Mouse (Mus musculus): Measurements from ENCODE around the gene Olfr155. TPM values are rescaled to one million over a fixed set of nuclear protein-coding genes. Genes with fewer than 3 reads are reported as not detected.
A peak's percentile ranks its signal among the peaks of the same experiment; 100 is the strongest.

Gene Olfr155
- polyA plus RNA-seq, 1 experiment from 2014 or later, result not detected

GRCm38 (mm10) chr4:43903690-43904089 lies 52.3 kb downstream of the Olfr155 start:
- no peak for ATAC-seq
- no peak for DNase-seq

GRCm38 (mm10) chr4:43906443-43906842 lies 55.1 kb downstream of the Olfr155 start:
- no peak overlapping the region for H3K4me2 ChIP-seq (ENCODE audit: low read depth, low read length)
- DNase-seq (peak; percentile 42), ATAC-seq (no peak)
- 25% methylated on average over 6 of the region's 6 CpGs for WGBS (ENCODE audit: insufficient replicate concordance)
- no peak overlapping the region for H3K4me3 ChIP-seq (ENCODE audit: low read depth, low read length)
- TF ChIP-seq CTCF (IDR thresholded peaks at IDR 0.05; ENCODE audit: low read depth) (peak; percentile 66), EP300 (IDR thresholded peaks at IDR 0.05; ENCODE audit: low read depth) (no peak)
- H3K27me3 ChIP-seq (ENCODE audit: insufficient read depth, low read length), result no peaks in the 10 kb centered on the region
- no peak overlapping the region for H3K9ac ChIP-seq (replicated peaks)
- H3K9me3 ChIP-seq (ENCODE audit: low read length), result no peaks in the 10 kb centered on the region
- no peaks in the 10 kb centered on the region for H3K4me1 ChIP-seq (ENCODE audit: insufficient read depth)
- no peaks in the 10 kb centered on the region for H3K36me3 ChIP-seq (replicated peaks; ENCODE audit: insufficient read depth, low read length)
- H3K27ac ChIP-seq (ENCODE audit: low read depth), result no peak overlapping the region

More at GRCm38 (mm10) chr4:43903690-43904089, 52.3 kb downstream of the Olfr155 start:
- TF ChIP-seq EP300 (IDR thresholded peaks at IDR 0.05; ENCODE audit: low read depth) (no peak), CTCF (IDR thresholded peaks at IDR 0.05; ENCODE audit: low read depth) (no peak)
- H3K9ac ChIP-seq (replicated peaks), result no peak overlapping the region
- H3K36me3 ChIP-seq (replicated peaks; ENCODE audit: insufficient read depth, low read length), result no peaks in the 10 kb centered on the region
- WGBS (ENCODE audit: insufficient replicate concordance), result 27% methylated on average over 7 of the region's 7 CpGs
- no peak overlapping the region for H3K4me2 ChIP-seq (ENCODE audit: low read depth, low read length)
- no peak overlapping the region for H3K27ac ChIP-seq (ENCODE audit: low read depth)
- no peak overlapping the region for H3K4me3 ChIP-seq (ENCODE audit: low read depth, low read length)
- H3K9me3 ChIP-seq (ENCODE audit: low read length), result no peaks in the 10 kb centered on the region
- no peaks in the 10 kb centered on the region for H3K27me3 ChIP-seq (ENCODE audit: insufficient read depth, low read length)
- H3K4me1 ChIP-seq (ENCODE audit: insufficient read depth), result no peaks in the 10 kb centered on the region

Other genes with a start within 250 kb of the Olfr155 start
- 0.54 and 0.82 TPM in 2 replicates for gene Npr2, start 219.6 kb upstream of the Olfr155 start, polyA plus RNA-seq (2015; fragmentation: Nextera tagmentation; extraction: Ambion mirVana)
- not detected in 2 replicates for gene Spag8, start 198.0 kb upstream of the Olfr155 start, polyA plus RNA-seq (2015; fragmentation: Nextera tagmentation; extraction: Ambion mirVana)
- gene Hint2, start 195.1 kb upstream of the Olfr155 start, polyA plus RNA-seq (2015; fragmentation: Nextera tagmentation; extraction: Ambion mirVana), result 159 and 186 TPM in 2 replicates
- gene Tmem8b, start 182.6 kb upstream of the Olfr155 start, polyA plus RNA-seq (2015; fragmentation: Nextera tagmentation; extraction: Ambion mirVana), result 0.29 and 0.33 TPM in 2 replicates
- 1.7 and 1.8 TPM in 2 replicates for gene Fam221b, start 182.4 kb upstream of the Olfr155 start, polyA plus RNA-seq (2015; fragmentation: Nextera tagmentation; extraction: Ambion mirVana)
- not detected in 2 replicates for gene Olfr70, start 150.8 kb upstream of the Olfr155 start, polyA plus RNA-seq (2015; fragmentation: Nextera tagmentation; extraction: Ambion mirVana)
- gene Olfr71, start 141.3 kb upstream of the Olfr155 start, polyA plus RNA-seq (2015; fragmentation: Nextera tagmentation; extraction: Ambion mirVana), result not detected in 2 replicates
- gene Hrct1, start 124.4 kb upstream of the Olfr155 start, polyA plus RNA-seq (2015; fragmentation: Nextera tagmentation; extraction: Ambion mirVana), result 0.40 and 0.50 TPM in 2 replicates
- 0.07 and 0.13 TPM in 2 replicates for gene Spaar, start 121.5 kb upstream of the Olfr155 start, polyA plus RNA-seq (2015; fragmentation: Nextera tagmentation; extraction: Ambion mirVana)
- gene Olfr159, start 80.6 kb upstream of the Olfr155 start, polyA plus RNA-seq (2015; fragmentation: Nextera tagmentation; extraction: Ambion mirVana), result not detected in 2 replicates
- gene Olfr156, start 27.7 kb upstream of the Olfr155 start, polyA plus RNA-seq (2015; fragmentation: Nextera tagmentation; extraction: Ambion mirVana), result not detected in 2 replicates
- not detected in 2 replicates for gene Olfr157, start 11.4 kb upstream of the Olfr155 start, polyA plus RNA-seq (2015; fragmentation: Nextera tagmentation; extraction: Ambion mirVana)
- gene Reck, start 24.0 kb downstream of the Olfr155 start, polyA plus RNA-seq (2015; fragmentation: Nextera tagmentation; extraction: Ambion mirVana), result 1.8 and 2.3 TPM in 2 replicates
- gene Glipr2, start 105.8 kb downstream of the Olfr155 start, polyA plus RNA-seq (2015; fragmentation: Nextera tagmentation; extraction: Ambion mirVana), result 19.4 and 20.4 TPM in 2 replicates
- not detected in 2 replicates for gene Ccin, start 131.9 kb downstream of the Olfr155 start, polyA plus RNA-seq (2015; fragmentation: Nextera tagmentation; extraction: Ambion mirVana)
- 136 and 144 TPM in 2 replicates for gene Clta, start 152.9 kb downstream of the Olfr155 start, polyA plus RNA-seq (2015; fragmentation: Nextera tagmentation; extraction: Ambion mirVana)
- 47.5 and 49.5 TPM in 2 replicates for gene Gne, start 232.6 kb downstream of the Olfr155 start, polyA plus RNA-seq (2015; fragmentation: Nextera tagmentation; extraction: Ambion mirVana)

Data from liver, postnatal 0 days (tissue).